In genomic region chr13:115671685-115672084, GRCm38 (mm10) we compare ENCODE assay signal across 29 mouse cellular contexts.
"Had no signal": no experiment of that assay in that cellular context is flagged by ENCODE, and none has a peak within 500 bp of the region (broad histone marks: within the 10 kb centered on the region; RNA-seq: fewer than 3 reads in every experiment).

No protein-coding gene starts in this region.

- H3K4me2 ChIP-seq: embryonic facial prominence, embryonic 12.5 days; embryonic facial prominence, embryonic 13.5 days; embryonic facial prominence, embryonic 15.5 days; forebrain, embryonic 12.5 days; forebrain, embryonic 13.5 days; forebrain, embryonic 15.5 days had no signal

- H3K4me3 ChIP-seq: embryonic facial prominence, embryonic 10.5 days; embryonic facial prominence, embryonic 12.5 days; embryonic facial prominence, embryonic 13.5 days; embryonic facial prominence, embryonic 15.5 days; erythroblast, embryonic 14.5 days; forebrain, embryonic 10.5 days; forebrain, embryonic 12.5 days; forebrain, embryonic 13.5 days; forebrain, embryonic 15.5 days; gastrocnemius, adult 2 months had no signal

- DNase-seq: cerebellum, adult 18-20 months; cerebellum, adult 2 months; cerebellum, adult 8-10 months; cerebellum, adult 9-10 months; cerebellum, adult 9-11 months; cerebellum, postnatal 10 days; cerebellum, postnatal 14 days; cerebellum, postnatal 25 days; cerebellum, postnatal 36 days; embryo, embryonic 11 days; forebrain, postnatal 0 days; gastrocnemius, adult 2 months; gastrocnemius, postnatal 10 days; gastrocnemius, postnatal 14 days; gastrocnemius, postnatal 25 days; gastrocnemius, postnatal 36 days; heart, adult 11 months; heart, adult 18-20 months had no signal

- H3K9ac ChIP-seq: embryonic facial prominence, embryonic 12.5 days; embryonic facial prominence, embryonic 13.5 days; embryonic facial prominence, embryonic 15.5 days; forebrain, embryonic 12.5 days; forebrain, embryonic 13.5 days; forebrain, embryonic 15.5 days; forebrain, postnatal 0 days had no signal

- H3K36me3 ChIP-seq: embryonic facial prominence, embryonic 10.5 days; embryonic facial prominence, embryonic 12.5 days; embryonic facial prominence, embryonic 13.5 days; embryonic facial prominence, embryonic 15.5 days; forebrain, embryonic 10.5 days; forebrain, embryonic 12.5 days; forebrain, embryonic 15.5 days had no signal

- H3K9me3 ChIP-seq: embryonic facial prominence, embryonic 10.5 days; embryonic facial prominence, embryonic 12.5 days; embryonic facial prominence, embryonic 13.5 days; embryonic facial prominence, embryonic 15.5 days; forebrain, embryonic 10.5 days; forebrain, embryonic 12.5 days; forebrain, embryonic 13.5 days; forebrain, embryonic 15.5 days had no signal

- H3K4me1 ChIP-seq: embryonic facial prominence, embryonic 10.5 days; embryonic facial prominence, embryonic 12.5 days; embryonic facial prominence, embryonic 13.5 days; embryonic facial prominence, embryonic 15.5 days had no signal

- ATAC-seq: forebrain, embryonic 13.5 days; forebrain, embryonic 14.5 days; forebrain, embryonic 15.5 days; forebrain, embryonic 16.5 days; forebrain, postnatal 0 days had no signal

- H3K27ac ChIP-seq: embryonic facial prominence, embryonic 10.5 days; embryonic facial prominence, embryonic 12.5 days; embryonic facial prominence, embryonic 13.5 days; embryonic facial prominence, embryonic 15.5 days; forebrain, embryonic 10.5 days; forebrain, embryonic 12.5 days; forebrain, embryonic 13.5 days; forebrain, embryonic 15.5 days; gastrocnemius, adult 2 months had no signal

- H3K27me3 ChIP-seq: embryonic facial prominence, embryonic 12.5 days; embryonic facial prominence, embryonic 13.5 days; embryonic facial prominence, embryonic 15.5 days; forebrain, embryonic 15.5 days had no signal
